Mouse (Mus musculus) lung, embryonic 16.5 days (tissue): ENCODE measurements at regions not wholly inside any gene's neighbourhood (a gene's known extent, or its start where the extent isn't known, plus 50 kb on each side); places are given as distances from the start of the nearest gene placed in this dataset.
A peak's percentile ranks its signal among the peaks of the same experiment; 100 is the strongest.

Source experiments
- ATAC-seq: fragments of 200-750 bp; cut with Nextera tagmentation; 2 replicates; pipeline ENCODE4 v1.8.0; 2017; ENCODE audit warnings: low read depth, mild to moderate bottlenecking, moderate library complexity
- H3K27ac ChIP-seq: fragments of 300-500 bp; sonication (generic); 2 replicates; pipeline ENCODE4 v1.5.1; 2014; ENCODE audit warnings: mild to moderate bottlenecking, control low read depth, low read length
- H3K27me3 ChIP-seq: fragments of 300-500 bp; sonication (generic); 2 replicates; pipeline ENCODE4 v1.6.1; 2014; ENCODE audit warnings: low read depth, low read length, mixed read lengths; ENCODE audit not compliant: control insufficient read depth, insufficient read depth
- H3K36me3 ChIP-seq: fragments of 300-500 bp; sonication (generic); 2 replicates; pipeline ENCODE4 v1.6.1; 2014; ENCODE audit warnings: low read length; ENCODE audit not compliant: control insufficient read depth, insufficient read depth
- H3K4me1 ChIP-seq: fragments of 300-500 bp; sonication (generic); replicated peaks from 2 replicates; pipeline ENCODE4 v1.6.1; 2014; ENCODE audit warnings: low read length, mixed read lengths; ENCODE audit not compliant: control insufficient read depth, insufficient read depth
- H3K4me2 ChIP-seq: fragments of 300-500 bp; sonication (generic); 2 replicates; pipeline ENCODE4 v1.6.1; 2014; ENCODE audit warnings: low read depth, low read length, control low read depth
- H3K4me3 ChIP-seq: fragments of 300-500 bp; sonication (generic); 2 replicates; pipeline ENCODE4 v1.5.1; 2014; ENCODE audit warnings: mild to moderate bottlenecking, low read length, control low read depth
- H3K9ac ChIP-seq: fragments of 300-500 bp; sonication (generic); 2 replicates; pipeline ENCODE4 v1.6.1; 2014; ENCODE audit warnings: low read length, control low read depth
- H3K9me3 ChIP-seq: fragments of 300-500 bp; sonication (generic); 2 replicates; pipeline ENCODE4 v1.6.1; 2016; ENCODE audit warnings: low read length; ENCODE audit not compliant: control insufficient read depth
- WGBS: fragments of 180-500 bp; shearing (Covaris S2); extraction: QIAGEN DNeasy Blood & Tissue Kit; methylation state at CpG from one replicate; pipeline ENCODE4 v1.1.7; 2014; 5-methylcytosine and 5-hydroxymethylcytosine counted together

- H3K9ac ChIP-seq: no peak overlapping the region
- no peaks in the 10 kb centered on the region for H3K27me3 ChIP-seq
- peaks cover 5% of the 10 kb centered on the region; the same call in 1 of the 2 replicates for H3K4me1 ChIP-seq
- no peak overlapping the region for H3K27ac ChIP-seq
- H3K4me2 ChIP-seq: no peak overlapping the region
- H3K9me3 ChIP-seq: no peaks in the 10 kb centered on the region
- ATAC-seq: no peak
- H3K4me3 ChIP-seq: no peak overlapping the region
- no peaks in the 10 kb centered on the region for H3K36me3 ChIP-seq
Measured at GRCm38 (mm10) chr10:37282951-37283350, 144.2 kb upstream of the Marcks start.

DNA sequence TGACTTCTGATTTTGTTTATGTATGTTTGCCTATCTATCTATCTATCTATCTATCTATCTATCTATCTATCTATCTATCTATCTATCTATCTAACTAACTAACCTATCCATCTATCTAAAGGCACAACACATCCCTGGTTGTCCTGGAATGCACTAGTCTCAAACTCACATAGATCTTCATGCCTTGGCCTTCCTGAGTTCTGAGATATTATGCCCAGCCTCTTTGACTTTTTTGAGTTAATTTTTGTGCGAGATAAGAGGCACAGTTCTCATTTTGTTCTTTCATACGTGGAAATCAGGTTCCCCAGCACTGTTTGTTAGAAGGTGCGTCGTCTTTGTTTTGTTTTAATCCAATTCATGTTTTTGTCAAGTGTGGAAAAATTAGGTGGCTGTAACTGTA is 142.1 kb upstream of the Marcks start:
- Histone ChIP-seq H3K4me1 (peaks cover 6% of the 10 kb centered on the region; the same call in 1 of the 2 replicates), H3K9me3 (no peaks in the 10 kb centered on the region), H3K4me2 (no peak overlapping the region), H3K27me3 (no peaks in the 10 kb centered on the region), H3K4me3 (no peak overlapping the region), H3K9ac (no peak overlapping the region), H3K27ac (no peak overlapping the region), H3K36me3 (no peaks in the 10 kb centered on the region)
- ATAC-seq: no peak
- 79% methylated on average over 4 of the region's 4 CpGs for WGBS

DNA sequence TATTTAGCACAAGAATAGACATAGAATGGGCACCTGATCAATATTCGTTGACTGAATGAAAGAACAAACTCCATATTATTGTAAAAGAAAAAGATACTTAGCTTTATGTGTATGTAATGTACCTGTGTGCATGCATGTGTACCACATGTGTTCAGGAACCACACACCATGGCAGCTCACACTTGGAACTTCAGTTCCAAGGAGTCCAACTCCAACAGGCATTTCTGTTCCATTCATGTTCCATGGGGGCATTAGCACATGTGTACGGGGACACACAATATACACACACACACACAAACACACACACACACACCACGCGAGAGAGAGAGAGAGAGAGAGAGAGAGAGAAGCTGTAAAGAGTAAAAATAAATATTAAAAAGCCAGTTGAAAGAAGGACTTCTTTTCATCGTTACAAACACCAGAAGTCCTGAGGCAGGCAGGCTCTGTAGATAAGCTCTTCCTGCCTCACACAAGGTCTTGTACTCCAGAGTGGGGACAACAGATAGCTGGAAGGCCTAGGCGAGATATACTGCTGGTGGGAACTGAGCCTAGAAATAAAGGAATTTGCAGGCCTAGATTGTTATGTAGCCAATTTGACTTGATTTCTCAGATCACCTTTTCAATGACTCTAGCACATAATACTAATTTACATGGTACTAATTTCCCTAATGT is 141.6 kb upstream of the Marcks start:
- H3K4me1 ChIP-seq: peaks cover 6% of the 10 kb centered on the region; the same call in 1 of the 2 replicates
- no peaks in the 10 kb centered on the region for H3K27me3 ChIP-seq
- no peak overlapping the region for H3K4me2 ChIP-seq
- H3K27ac ChIP-seq: no peak overlapping the region
- H3K9me3 ChIP-seq: no peaks in the 10 kb centered on the region
- H3K9ac ChIP-seq: no peak overlapping the region
- no peaks in the 10 kb centered on the region for H3K36me3 ChIP-seq
- no peak for ATAC-seq
- WGBS: 67% methylated on average over 6 of the region's 6 CpGs
- H3K4me3 ChIP-seq: no peak overlapping the region

GRCm38 (mm10) chr10:37279316-37279715 is 140.6 kb upstream of the Marcks start:
- no peak overlapping the region for H3K4me3 ChIP-seq
- no peaks in the 10 kb centered on the region for H3K36me3 ChIP-seq
- H3K27me3 ChIP-seq: no peaks in the 10 kb centered on the region
- ATAC-seq: no peak
- H3K4me2 ChIP-seq: no peak overlapping the region
- no peak overlapping the region for H3K27ac ChIP-seq
- no peaks in the 10 kb centered on the region for H3K9me3 ChIP-seq
- H3K9ac ChIP-seq: no peak overlapping the region
- 23% methylated on average over 1 of the region's 1 CpGs for WGBS
- H3K4me1 ChIP-seq: peaks cover 6% of the 10 kb centered on the region; the same call in 1 of the 2 replicates

DNA sequence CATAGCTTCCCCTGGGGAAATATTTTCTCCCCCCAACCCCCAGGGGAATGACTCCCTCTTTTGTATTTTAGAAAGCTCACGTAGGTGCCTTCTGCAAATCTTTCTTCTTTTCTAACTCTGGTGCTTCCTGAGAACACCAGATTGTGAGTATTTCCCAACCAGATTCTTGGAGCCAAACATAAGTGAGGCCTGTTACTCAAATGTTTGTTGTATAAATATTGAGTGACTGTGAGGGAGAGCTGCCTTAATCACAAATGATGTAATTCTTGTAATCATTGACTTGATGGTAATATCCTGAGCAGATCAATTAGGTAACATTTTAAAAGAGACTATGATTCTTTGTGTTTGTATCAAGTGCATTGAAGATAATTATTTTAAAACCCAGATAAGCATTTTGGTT is 137.1 kb upstream of the Marcks start:
- Histone ChIP-seq H3K9ac (no peak overlapping the region), H3K4me3 (no peak overlapping the region), H3K27me3 (no peaks in the 10 kb centered on the region), H3K36me3 (no peaks in the 10 kb centered on the region), H3K4me2 (no peak overlapping the region), H3K27ac (no peak overlapping the region), H3K4me1 (peaks cover 6% of the 10 kb centered on the region; the same call in 1 of the 2 replicates), H3K9me3 (no peaks in the 10 kb centered on the region)
- 56% methylated on average over 1 of the region's 1 CpGs for WGBS
- no peak for ATAC-seq

- Histone ChIP-seq H3K27me3 (no peaks in the 10 kb centered on the region), H3K4me2 (no peak overlapping the region), H3K36me3 (no peaks in the 10 kb centered on the region), H3K4me1 (peaks cover 6% of the 10 kb centered on the region; the same call in 1 of the 2 replicates), H3K9me3 (no peaks in the 10 kb centered on the region), H3K4me3 (no peak overlapping the region), H3K9ac (no peak overlapping the region), H3K27ac (no peak overlapping the region)
- 0 out of 2 replicates have a peak, but pooled peaks have one; percentile 28 for ATAC-seq
- WGBS: 54% methylated on average over 7 of the region's 7 CpGs
Measured at GRCm38 (mm10) chr10:37275271-37275670, 136.6 kb upstream of the Marcks start.

- ATAC-seq: no peak
- WGBS: 71% methylated on average over 1 of the region's 1 CpGs
- no peaks in the 10 kb centered on the region for H3K27me3 ChIP-seq
Measured at GRCm38 (mm10) chr10:37271967-37272366, 133.2 kb upstream of the Marcks start.

GRCm38 (mm10) chr10:37270236-37271000 is 131.7 kb upstream of the Marcks start:
- no peak overlapping the region for H3K4me3 ChIP-seq
- no peak overlapping the region for H3K4me2 ChIP-seq
- no peaks in the 10 kb centered on the region for H3K4me1 ChIP-seq
- no peak overlapping the region for H3K27ac ChIP-seq
- no peak overlapping the region for H3K9ac ChIP-seq
- no peak for ATAC-seq
- no peaks in the 10 kb centered on the region for H3K36me3 ChIP-seq
- H3K27me3 ChIP-seq: no peaks in the 10 kb centered on the region
- 56% methylated on average over 10 of the region's 10 CpGs for WGBS
- no peaks in the 10 kb centered on the region for H3K9me3 ChIP-seq

More at GRCm38 (mm10) chr10:37271967-37272366, 133.2 kb upstream of the Marcks start:
- Histone ChIP-seq H3K9me3 (no peaks in the 10 kb centered on the region), H3K9ac (no peak overlapping the region), H3K4me3 (no peak overlapping the region), H3K4me1 (no peaks in the 10 kb centered on the region), H3K4me2 (no peak overlapping the region), H3K27ac (no peak overlapping the region), H3K36me3 (no peaks in the 10 kb centered on the region)

- no peak for ATAC-seq
Measured at GRCm38 (mm10) chr10:37266909-37267308, 128.2 kb upstream of the Marcks start.

More at GRCm38 (mm10) chr10:37266909-37267308, 128.2 kb upstream of the Marcks start:
- Histone ChIP-seq H3K27ac (no peak overlapping the region), H3K9ac (no peak overlapping the region), H3K36me3 (no peaks in the 10 kb centered on the region), H3K27me3 (no peaks in the 10 kb centered on the region), H3K4me3 (no peak overlapping the region), H3K4me2 (no peak overlapping the region), H3K9me3 (no peaks in the 10 kb centered on the region), H3K4me1 (no peaks in the 10 kb centered on the region)
- WGBS: 54% methylated on average over 1 of the region's 1 CpGs
